Mouse (Mus musculus) midbrain, embryonic 15.5 days (tissue): ENCODE measurements around the gene Gm6526. TPM values are rescaled to one million over a fixed set of nuclear protein-coding genes. Genes with fewer than 3 reads are reported as not detected.
"Not testable (repeated sequence)": the region's sequence is repeated elsewhere in the genome, so short reads cannot be mapped to it uniquely, and the experiment has no call there.

Experiments
- ATAC-seq: fragments of 200-750 bp; cut with Nextera tagmentation; replicated peaks from 2 replicates; pipeline ENCODE4 v1.8.0; 2017; ENCODE audit warnings: moderate TSS enrichment
- H3K27ac ChIP-seq: fragments of 300-500 bp; sonication (generic); 2 replicates; pipeline ENCODE4 v1.5.1; 2015; ENCODE audit warnings: mild to moderate bottlenecking, inconsistent platforms
- H3K27me3 ChIP-seq: fragments of 300-500 bp; sonication (generic); replicated peaks from 2 replicates; pipeline ENCODE4 v1.6.1; 2015; ENCODE audit warnings: inconsistent platforms
- H3K36me3 ChIP-seq: fragments of 300-500 bp; sonication (generic); replicated peaks from 2 replicates; pipeline ENCODE4 v1.6.1; 2015; ENCODE audit warnings: inconsistent platforms
- H3K4me1 ChIP-seq: fragments of 300-500 bp; sonication (generic); 2 replicates; pipeline ENCODE4 v1.6.1; 2015; ENCODE audit warnings: inconsistent platforms
- H3K4me2 ChIP-seq: fragments of 300-500 bp; sonication (generic); 2 replicates; pipeline ENCODE4 v1.6.1; 2015; ENCODE audit warnings: inconsistent platforms, mild to moderate bottlenecking, moderate library complexity
- H3K4me3 ChIP-seq: fragments of 300-500 bp; sonication (generic); 2 replicates; pipeline ENCODE4 v1.5.1; 2015; ENCODE audit warnings: mild to moderate bottlenecking, inconsistent platforms
- H3K9ac ChIP-seq: fragments of 300-500 bp; sonication (generic); 2 replicates; pipeline ENCODE4 v1.6.1; 2015; ENCODE audit warnings: mild to moderate bottlenecking, inconsistent platforms
- H3K9me3 ChIP-seq: fragments of 300-500 bp; sonication (generic); 2 replicates; pipeline ENCODE4 v1.6.1; 2016; ENCODE audit warnings: inconsistent platforms
- WGBS: fragments of 180-500 bp; shearing (Covaris S2); methylation state at CpG from one replicate; pipeline ENCODE4 v1.1.7; 2015; ENCODE audit warnings: mixed read lengths; 5-methylcytosine and 5-hydroxymethylcytosine counted together
- polyA plus RNA-seq: library from polyadenylated mRNA; unstranded; fragments of >200 nt; fragmentation: Nextera tagmentation; extraction: Ambion mirVana; gene quantifications from 2 replicates; pipeline ENCODE4 v1.2.1, GENCODE M21; 2015

Gm6526 gene
- polyA plus RNA-seq, result not detected in 2 replicates

GRCm38 (mm10) chr14:43747566-43747965 lies at the start of gene Gm6526:
TSS of gene Gm6526 (plus strand) at chr14:43747866.
- 80% methylated on average over 4 of the region's 4 CpGs for WGBS
- not testable (repeated sequence) for H3K9ac ChIP-seq, H3K4me1 ChIP-seq, H3K9me3 ChIP-seq, H3K27ac ChIP-seq, H3K36me3 ChIP-seq, H3K27me3 ChIP-seq, ATAC-seq, H3K4me3 ChIP-seq, H3K4me2 ChIP-seq

GRCm38 (mm10) chr14:43727385-43727784 lies 20.3 kb upstream of the Gm6526 start, which contains the start of gene Gm16506:
TSS of gene Gm16506 (minus strand) at chr14:43727485.
- not testable (repeated sequence) for H3K4me3 ChIP-seq, ATAC-seq, H3K27me3 ChIP-seq, H3K4me2 ChIP-seq, H3K27ac ChIP-seq, H3K4me1 ChIP-seq, H3K36me3 ChIP-seq, H3K9ac ChIP-seq, H3K9me3 ChIP-seq
- WGBS, result 90% methylated on average over 3 of the region's 3 CpGs

GRCm38 (mm10) chr14:43784645-43785044 lies 37.0 kb downstream of the Gm6526 start, which contains the start of gene Gm8180:
TSS of gene Gm8180 (minus strand) at chr14:43784745.
- H3K27me3 ChIP-seq, H3K9me3 ChIP-seq, H3K36me3 ChIP-seq, H3K4me2 ChIP-seq, H3K4me3 ChIP-seq, ATAC-seq, H3K4me1 ChIP-seq, H3K9ac ChIP-seq, H3K27ac ChIP-seq: not testable (repeated sequence)
- 86% methylated on average over 3 of the region's 3 CpGs for WGBS

GRCm38 (mm10) chr14:43793811-43794210 lies 46.1 kb downstream of the Gm6526 start:
- not testable (repeated sequence) for H3K36me3 ChIP-seq, H3K27me3 ChIP-seq, H3K4me3 ChIP-seq, H3K4me2 ChIP-seq, H3K9me3 ChIP-seq, ATAC-seq, H3K4me1 ChIP-seq, H3K9ac ChIP-seq, H3K27ac ChIP-seq
- WGBS, result 87% methylated on average over 5 of the region's 5 CpGs

- Histone ChIP-seq H3K27ac (no peak overlapping the region), H3K4me3 (peak overlapping the region; percentile 18), H3K36me3 (no peaks in the 10 kb centered on the region), H3K9me3 (no peaks in the 10 kb centered on the region), H3K4me1 (no peaks in the 10 kb centered on the region), H3K27me3 (no peaks in the 10 kb centered on the region), H3K4me2 (peak overlapping the region; percentile 42), H3K9ac (no peak overlapping the region)
- peak; percentile 78; the same call in 1 of the 2 replicates for ATAC-seq
- WGBS, result 17% methylated on average over 14 of the region's 14 CpGs
These were observed 48.6 kb downstream of the Gm6526 start for GRCm38 (mm10) chr14:43796069-43796904.

- H3K9ac ChIP-seq, H3K27ac ChIP-seq, H3K36me3 ChIP-seq, H3K27me3 ChIP-seq, H3K4me1 ChIP-seq, H3K9me3 ChIP-seq: not testable (repeated sequence)
- Histone ChIP-seq H3K4me2 (peak overlapping the region; percentile 42), H3K4me3 (peak overlapping the region; percentile 18)
- ATAC-seq, result peak; percentile 86
- WGBS, result 12% methylated on average over 23 of the region's 23 CpGs
These were observed 49.3 kb downstream of the Gm6526 start for GRCm38 (mm10) chr14:43796905-43797470.

GRCm38 (mm10) chr14:43804435-43804834 lies 56.8 kb downstream of the Gm6526 start:
- H3K4me3 ChIP-seq, ATAC-seq, H3K4me2 ChIP-seq, H3K9me3 ChIP-seq, H3K27ac ChIP-seq, H3K27me3 ChIP-seq, H3K36me3 ChIP-seq, H3K9ac ChIP-seq, H3K4me1 ChIP-seq: not testable (repeated sequence)
- 24% methylated on average over 7 of the region's 7 CpGs for WGBS

Other genes starting within 250 kb of the Gm6526 start
- not detected in 2 replicates for gene Gm5799, start 204.3 kb upstream of the Gm6526 start, polyA plus RNA-seq
- not detected in 2 replicates for gene Gm17654, start 168.7 kb upstream of the Gm6526 start, polyA plus RNA-seq
- not detected in 2 replicates for gene Gm10375, start 139.9 kb upstream of the Gm6526 start, polyA plus RNA-seq
- gene Gm8165, start 70.7 kb upstream of the Gm6526 start, polyA plus RNA-seq, result not detected in 2 replicates
- gene Gm7324, start 50.0 kb upstream of the Gm6526 start, polyA plus RNA-seq, result 0.59 and 0.85 TPM in 2 replicates
- not detected in 2 replicates for gene Gm16506, start 20.4 kb upstream of the Gm6526 start, polyA plus RNA-seq
- gene Gm8180, start 36.9 kb downstream of the Gm6526 start, polyA plus RNA-seq, result not detected in 2 replicates
- gene Ear1, start 127.7 kb downstream of the Gm6526 start, polyA plus RNA-seq, result not detected in 2 replicates
- not detected in 2 replicates for gene Ear10, start 175.7 kb downstream of the Gm6526 start, polyA plus RNA-seq
- 4.9 and 5.8 TPM in 2 replicates for gene Gm8113, start 177.5 kb downstream of the Gm6526 start, polyA plus RNA-seq
- gene Ang5, start 209.2 kb downstream of the Gm6526 start, polyA plus RNA-seq, result not detected in 2 replicates